ENCODE assay signal across 13 mouse cellular contexts in the genomic region with DNA sequence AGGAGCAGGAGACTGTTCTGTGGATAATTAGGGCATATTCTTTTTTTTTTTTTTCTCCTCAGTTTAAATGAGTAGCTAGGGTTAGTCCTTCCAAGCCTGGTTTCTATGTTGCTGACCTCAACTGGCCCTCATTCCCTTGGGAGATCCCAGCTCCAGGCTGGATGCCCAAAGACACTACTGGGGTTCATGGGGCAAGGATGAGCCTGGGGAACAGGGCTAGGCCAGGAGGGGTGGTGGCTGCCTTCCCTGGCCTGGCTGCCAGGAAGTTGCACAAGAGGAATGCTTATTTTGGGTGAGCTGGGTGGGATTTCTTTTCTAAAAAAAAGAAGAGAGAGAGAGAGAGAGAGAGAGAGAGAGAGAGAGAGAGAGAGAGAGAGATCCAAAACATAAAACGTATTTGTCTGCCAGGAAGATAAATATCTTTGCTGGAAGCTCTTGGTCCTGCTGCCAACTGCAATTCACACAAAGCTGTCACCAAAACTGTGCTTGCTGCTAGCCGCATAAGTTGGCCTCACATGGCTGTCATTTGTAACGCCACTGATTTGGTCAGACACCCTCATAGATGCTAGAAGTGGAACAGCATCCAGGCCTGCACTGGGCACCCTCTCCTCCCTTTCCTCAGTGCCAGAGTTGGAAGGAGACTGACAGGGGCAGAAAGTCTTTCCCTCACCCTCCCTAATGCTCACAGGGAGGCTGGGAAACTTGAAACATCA. TPM values are rescaled to one million over a fixed set of nuclear protein-coding genes. Genes with fewer than 3 reads are reported as not detected.
A peak's percentile ranks its signal among the peaks of the same experiment; 100 is the strongest.
DNase-seq lines count a peak whose midpoint lies in the region; ATAC-seq and TF ChIP-seq lines count a peak whose summit lies in the region.
"Had no signal": no experiment of that assay in that cellular context is flagged by ENCODE, and none has a peak within 500 bp of the region (broad histone marks: within the 10 kb centered on the region; RNA-seq: fewer than 3 reads in every experiment).

No protein-coding gene starts in this region.

- H3K27me3 ChIP-seq in midbrain, postnatal 0 days (ENCODE audit: insufficient read depth, low read length), result no peaks in the 10 kb centered on the region
- peaks cover 73% of the 10 kb centered on the region for H3K27me3 ChIP-seq in midbrain, embryonic 10.5 days (ENCODE audit: low read depth, poor library complexity, severe bottlenecking)
- H3K27me3 ChIP-seq in embryonic facial prominence, embryonic 12.5 days, result no peaks in the 10 kb centered on the region

- H3K4me3 ChIP-seq in gastrocnemius, adult 2 months, result no peak overlapping the region
- H3K4me3 ChIP-seq in midbrain, postnatal 0 days (ENCODE audit: low read depth, low read length), result no peak overlapping the region
- H3K4me3 ChIP-seq in midbrain, embryonic 10.5 days, result no peak overlapping the region
- H3K4me3 ChIP-seq in embryonic facial prominence, embryonic 12.5 days, result no peak overlapping the region

- intact Hi-C loops in gastrocnemius, adult 2 months (cut with DNase I), result no loop called here

- WGBS in midbrain, postnatal 0 days, result 56% methylated on average over 3 of the region's 3 CpGs
- whole genome bisulfite sequencing in midbrain, embryonic 10.5 days, result 72% methylated on average over 3 of the region's 3 CpGs
- 41% methylated on average over 3 of the region's 3 CpGs for WGBS in embryonic facial prominence, embryonic 12.5 days

- no peak for ATAC-seq in midbrain, postnatal 0 days (ENCODE audit: low FRiP score)
- no peak for ATAC-seq in embryonic facial prominence, embryonic 12.5 days (ENCODE audit: insufficient number of reproducible peaks, insufficient read depth, low FRiP score, low TSS enrichment)

- no peak overlapping the region for H3K9ac ChIP-seq in midbrain, postnatal 0 days (replicated peaks; ENCODE audit: low read length, poor library complexity, severe bottlenecking)
- H3K9ac ChIP-seq in embryonic facial prominence, embryonic 12.5 days, result no peak overlapping the region
- H3K9ac ChIP-seq: lung, embryonic 14.5 days had no signal

- 0 out of 2 replicates have a peak overlapping the region, but pooled peaks have one; percentile 28 for H3K27ac ChIP-seq in gastrocnemius, adult 2 months
- no peak overlapping the region for H3K27ac ChIP-seq in midbrain, postnatal 0 days (ENCODE audit: low read depth, low read length)
- no peak overlapping the region for H3K27ac ChIP-seq in midbrain, embryonic 10.5 days (replicated peaks)
- peak overlapping the region; percentile 67; the same call in 1 of the 2 replicates for H3K27ac ChIP-seq in embryonic facial prominence, embryonic 12.5 days
- H3K27ac ChIP-seq: kidney, postnatal 0 days had no signal

- no peak overlapping the region for H3K4me2 ChIP-seq in midbrain, postnatal 0 days (ENCODE audit: low read depth, low read length, poor library complexity, severe bottlenecking)
- no peak overlapping the region for H3K4me2 ChIP-seq in embryonic facial prominence, embryonic 12.5 days (replicated peaks)
- H3K4me2 ChIP-seq: lung, embryonic 14.5 days had no signal

- no peaks in the 10 kb centered on the region for H3K9me3 ChIP-seq in midbrain, postnatal 0 days (ENCODE audit: low read length)
- no peaks in the 10 kb centered on the region for H3K9me3 ChIP-seq in midbrain, embryonic 10.5 days (replicated peaks)
- H3K9me3 ChIP-seq in embryonic facial prominence, embryonic 12.5 days, result no peaks in the 10 kb centered on the region

- no peak for TF ChIP-seq CTCF in gastrocnemius, adult 2 months (IDR thresholded peaks at IDR 0.05)
- TF ChIP-seq CTCF in midbrain, postnatal 0 days (IDR thresholded peaks at IDR 0.05), result no peak

- no peaks in the 10 kb centered on the region for H3K4me1 ChIP-seq in midbrain, postnatal 0 days (ENCODE audit: insufficient read depth, low read length)
- H3K4me1 ChIP-seq in midbrain, embryonic 10.5 days, result peaks cover 28% of the 10 kb centered on the region
- peaks cover 32% of the 10 kb centered on the region for H3K4me1 ChIP-seq in embryonic facial prominence, embryonic 12.5 days

- H3K36me3 ChIP-seq in midbrain, postnatal 0 days (ENCODE audit: insufficient read depth, low read length), result no peaks in the 10 kb centered on the region
- H3K36me3 ChIP-seq in midbrain, embryonic 10.5 days, result no peaks in the 10 kb centered on the region
- H3K36me3 ChIP-seq in embryonic facial prominence, embryonic 12.5 days, result peaks cover 22% of the 10 kb centered on the region

- peak; percentile 72 for DNase-seq in gastrocnemius, adult 2 months
- no peak for DNase-seq in gastrocnemius, postnatal 10 days
- DNase-seq in midbrain, postnatal 0 days (ENCODE audit: low spot score), result peak; percentile 37
- no peak for DNase-seq in midbrain, embryonic 10.5 days (ENCODE audit: low spot score)
- peak; percentile 45 for DNase-seq in lung, postnatal 36 days
- no peak for DNase-seq in layer of hippocampus, postnatal 25 days (ENCODE audit: extremely low spot score in 1 of 2, low spot score in 1 of 2)
- DNase-seq in right cerebral cortex, adult 2 months (ENCODE audit: low spot score in 2 of 2), result no peak
- DNase-seq: heart, postnatal 4 days; lung, embryonic 14.5 days; spleen, adult 18-20 months; thymus, adult 2 months had no signal

RNA-seq across cellular contexts. Expression of a gene that starts 24.1 kb away (rescaled TPM):
- total RNA-seq in gastrocnemius, adult 2 months (2021), result under 1 TPM; 0.08 to 0.67 TPM
- under 1 TPM; 0.78 to 0.81 TPM for total RNA-seq in gastrocnemius, postnatal 10 days (2021)
- 3.4 and 3.5 TPM in 2 replicates for total RNA-seq in midbrain, postnatal 0 days (2014; rRNA removed)
- 0.48 TPM in 2 replicates for polyA plus RNA-seq in midbrain, postnatal 0 days (2015; fragmentation: Nextera tagmentation; extraction: Ambion mirVana)
- polyA plus RNA-seq in midbrain, embryonic 10.5 days (2016; fragmentation: Nextera tagmentation; extraction: Ambion mirVana), result 6.5 and 6.7 TPM in 2 replicates
- polyA plus RNA-seq in embryonic facial prominence, embryonic 12.5 days (2016; fragmentation: Nextera tagmentation; extraction: Ambion mirVana), result 24.3 and 27.8 TPM in 2 replicates
- under 1 TPM; 0.44 to 0.56 TPM for total RNA-seq in layer of hippocampus, postnatal 25 days (2021)

Comparison
In these comparisons a context has a peak if more than half of its experiments do, and no peak if none do; other contexts are left out.
1. DNase-seq: peak in gastrocnemius, adult 2 months (single experiment), midbrain, postnatal 0 days (single experiment) and lung, postnatal 36 days (single experiment); none in gastrocnemius, postnatal 10 days (single experiment), midbrain, embryonic 10.5 days (single experiment), layer of hippocampus, postnatal 25 days (0 of 2) and right cerebral cortex, adult 2 months (0 of 2).
2. H3K27ac ChIP-seq: peak in gastrocnemius, adult 2 months (single experiment) and embryonic facial prominence, embryonic 12.5 days (single experiment); none in midbrain, postnatal 0 days (single experiment) and midbrain, embryonic 10.5 days (single experiment).